Mouse (Mus musculus): Measurements from ENCODE around the gene Ccl7. TPM values are rescaled to one million over a fixed set of nuclear protein-coding genes. Genes with fewer than 3 reads are reported as not detected.

Gene Ccl7
- 0.53 and 7.3 TPM in 2 replicates for total RNA-seq (2014; rRNA removed; ENCODE audit: low replicate concordance)
- 2.8 and 3.2 TPM in 2 replicates for polyA plus RNA-seq (2015; fragmentation: Nextera tagmentation; extraction: Ambion mirVana)

DNA sequence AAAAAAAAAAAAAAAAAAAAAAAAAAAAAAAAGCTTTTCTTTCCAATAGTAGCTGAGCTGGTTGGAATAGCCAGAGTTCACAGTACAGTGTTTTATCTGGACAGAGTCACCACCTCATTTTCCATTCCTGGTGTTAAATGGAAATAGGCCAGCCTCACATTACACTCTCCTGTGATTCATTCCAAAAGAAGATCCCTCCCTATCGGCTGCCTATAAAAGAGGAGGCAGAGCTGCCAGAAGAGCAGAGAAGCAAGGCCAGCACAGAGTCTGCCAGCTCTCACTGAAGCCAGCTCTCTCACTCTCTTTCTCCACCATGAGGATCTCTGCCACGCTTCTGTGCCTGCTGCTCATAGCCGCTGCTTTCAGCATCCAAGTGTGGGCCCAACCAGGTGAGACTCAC is at the start of gene Ccl7:
Gene Ccl7, plus strand, starts transcription at position 242 of the 400 bp plus-strand sequence.
- ATAC-seq (ENCODE audit: insufficient read depth, low read depth), result no peak
- no peak within 1 kb of the TSS for H3K4me2 ChIP-seq (ENCODE audit: low read depth, low read length)
- no peak within 1 kb of the TSS for H3K27ac ChIP-seq (ENCODE audit: low read depth)
- WGBS, result 51% methylated on average over 3 of the region's 3 CpGs
- no peaks in the 10 kb centered on the region for H3K9me3 ChIP-seq (replicated peaks; ENCODE audit: control insufficient read depth, low read length)
- peak; percentile 41 for DNase-seq (ENCODE audit: low spot score)
- no peaks in the 10 kb centered on the region for H3K27me3 ChIP-seq (ENCODE audit: control insufficient read depth, insufficient read depth, low read length)
- no peak within 1 kb of the TSS for H3K4me3 ChIP-seq (ENCODE audit: low read depth, low read length)
- H3K9ac ChIP-seq (replicated peaks; ENCODE audit: low read depth, low read length), result no peak within 1 kb of the TSS
- H3K4me1 ChIP-seq (ENCODE audit: control insufficient read depth, insufficient read depth), result no peaks in the 10 kb centered on the region
- no peak for TF ChIP-seq CTCF (IDR thresholded peaks at IDR 0.05; ENCODE audit: low read depth)
- TF ChIP-seq EP300 (IDR thresholded peaks at IDR 0.05; ENCODE audit: low read depth), result no peak
- H3K36me3 ChIP-seq (replicated peaks; ENCODE audit: control insufficient read depth, insufficient read depth, low read length), result no peaks in the 10 kb centered on the region

DNA sequence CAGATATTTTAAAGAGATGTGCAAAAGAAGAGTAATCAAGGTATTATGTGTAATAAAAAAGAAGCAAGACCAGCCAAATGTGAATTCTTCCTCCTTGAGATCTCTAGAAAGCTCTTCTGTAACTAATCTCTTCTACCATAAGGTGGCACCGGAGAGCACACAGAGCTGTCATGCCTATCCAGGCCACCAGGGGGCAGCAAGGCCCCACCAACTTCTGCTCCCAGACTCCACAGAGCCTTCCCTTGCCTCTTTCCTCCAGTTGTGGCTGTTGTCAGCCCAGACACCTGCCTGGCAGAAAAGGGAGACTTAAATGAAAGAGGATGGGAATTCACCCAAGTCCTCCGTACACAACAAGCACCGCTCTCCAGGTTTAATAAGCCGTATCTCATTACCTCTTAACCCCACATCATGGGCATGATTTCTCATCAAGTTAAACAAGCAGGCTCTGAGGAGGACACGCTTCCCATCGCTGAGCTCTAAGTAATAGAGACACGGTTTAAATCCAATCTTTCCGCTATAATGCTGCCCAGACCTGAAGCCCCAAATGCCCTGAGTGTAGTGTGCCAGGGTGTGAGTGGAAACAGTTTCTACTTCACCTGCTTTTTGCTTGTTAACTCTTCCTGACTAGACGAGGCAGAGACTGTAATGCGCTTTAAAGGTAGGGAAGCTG is 49.2 kb upstream of the Ccl7 start:
- no peak overlapping the region for H3K4me3 ChIP-seq (ENCODE audit: low read depth, low read length)
- DNase-seq (ENCODE audit: low spot score) (peak; percentile 72), ATAC-seq (ENCODE audit: insufficient read depth, low read depth) (no peak)
- H3K4me2 ChIP-seq (ENCODE audit: low read depth, low read length), result no peak overlapping the region
- no peaks in the 10 kb centered on the region for H3K4me1 ChIP-seq (ENCODE audit: control insufficient read depth, insufficient read depth)
- TF ChIP-seq CTCF (IDR thresholded peaks at IDR 0.05; ENCODE audit: low read depth), result peak; percentile 100
- TF ChIP-seq EP300 (IDR thresholded peaks at IDR 0.05; ENCODE audit: low read depth), result no peak
- H3K27ac ChIP-seq (ENCODE audit: low read depth), result no peak overlapping the region
- H3K9ac ChIP-seq (replicated peaks; ENCODE audit: low read depth, low read length), result no peak overlapping the region
- 60% methylated on average over 10 of the region's 10 CpGs for WGBS
- H3K27me3 ChIP-seq (ENCODE audit: control insufficient read depth, insufficient read depth, low read length), result no peaks in the 10 kb centered on the region
- H3K36me3 ChIP-seq (replicated peaks; ENCODE audit: control insufficient read depth, insufficient read depth, low read length), result no peaks in the 10 kb centered on the region
- no peaks in the 10 kb centered on the region for H3K9me3 ChIP-seq (replicated peaks; ENCODE audit: control insufficient read depth, low read length)

DNA sequence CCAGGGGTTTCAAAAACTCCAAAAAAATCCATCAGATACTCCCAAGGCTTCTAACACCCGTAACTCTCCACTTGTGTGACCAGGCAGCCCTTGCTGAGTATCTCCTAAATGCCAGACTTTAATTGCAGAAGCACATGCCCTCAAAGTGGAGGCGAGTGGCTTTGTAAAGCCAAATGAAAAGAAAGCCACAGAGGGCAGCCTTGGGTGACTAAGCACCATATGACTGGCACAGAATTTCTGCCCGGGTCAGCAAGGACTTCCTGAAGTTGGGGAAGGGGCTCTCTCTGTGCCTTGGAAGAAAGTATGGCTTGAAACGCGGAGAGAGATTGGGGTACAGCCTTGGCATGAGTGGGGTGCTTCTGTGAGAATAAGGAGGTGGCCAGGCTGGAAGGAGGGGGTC is 48.4 kb upstream of the Ccl7 start:
- 78% methylated on average over 5 of the region's 5 CpGs for WGBS
- Histone ChIP-seq H3K27me3 (ENCODE audit: control insufficient read depth, insufficient read depth, low read length) (no peaks in the 10 kb centered on the region), H3K27ac (ENCODE audit: low read depth) (no peak overlapping the region), H3K4me2 (ENCODE audit: low read depth, low read length) (no peak overlapping the region), H3K9me3 (replicated peaks; ENCODE audit: control insufficient read depth, low read length) (no peaks in the 10 kb centered on the region), H3K4me1 (ENCODE audit: control insufficient read depth, insufficient read depth) (no peaks in the 10 kb centered on the region), H3K9ac (replicated peaks; ENCODE audit: low read depth, low read length) (no peak overlapping the region), H3K36me3 (replicated peaks; ENCODE audit: control insufficient read depth, insufficient read depth, low read length) (no peaks in the 10 kb centered on the region), H3K4me3 (ENCODE audit: low read depth, low read length) (no peak overlapping the region)
- no peak for ATAC-seq (ENCODE audit: insufficient read depth, low read depth)
- TF ChIP-seq CTCF (IDR thresholded peaks at IDR 0.05; ENCODE audit: low read depth), result no peak
- DNase-seq (ENCODE audit: low spot score), result no peak

DNA sequence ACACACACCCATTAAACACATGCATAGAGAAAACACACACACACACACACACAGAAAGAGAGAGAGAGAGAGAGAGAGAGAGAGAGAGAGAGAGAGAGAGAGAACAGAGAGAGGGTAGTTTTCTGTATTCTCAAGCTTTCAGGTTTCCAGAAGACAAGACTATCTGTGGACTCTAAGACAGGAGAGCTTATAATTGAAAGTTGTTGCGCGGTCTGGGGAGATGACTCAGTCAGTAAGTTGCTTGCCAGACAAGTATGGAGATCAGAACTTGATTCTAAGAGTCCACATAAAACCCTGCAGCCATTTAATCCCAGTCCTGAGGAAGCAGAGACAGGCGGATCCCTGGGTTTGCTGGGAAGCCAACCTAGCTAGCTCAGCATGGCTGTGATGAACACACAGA is 46.9 kb upstream of the Ccl7 start:
- DNase-seq (ENCODE audit: low spot score) (no peak), ATAC-seq (ENCODE audit: insufficient read depth, low read depth) (no peak)
- Histone ChIP-seq H3K36me3 (replicated peaks; ENCODE audit: control insufficient read depth, insufficient read depth, low read length) (no peaks in the 10 kb centered on the region), H3K4me1 (ENCODE audit: control insufficient read depth, insufficient read depth) (no peaks in the 10 kb centered on the region), H3K27me3 (ENCODE audit: control insufficient read depth, insufficient read depth, low read length) (no peaks in the 10 kb centered on the region), H3K27ac (ENCODE audit: low read depth) (no peak overlapping the region), H3K9me3 (replicated peaks; ENCODE audit: control insufficient read depth, low read length) (no peaks in the 10 kb centered on the region), H3K4me3 (ENCODE audit: low read depth, low read length) (no peak overlapping the region), H3K4me2 (ENCODE audit: low read depth, low read length) (no peak overlapping the region), H3K9ac (replicated peaks; ENCODE audit: low read depth, low read length) (no peak overlapping the region)
- 82% methylated on average over 3 of the region's 3 CpGs for WGBS
- TF ChIP-seq EP300 (IDR thresholded peaks at IDR 0.05; ENCODE audit: low read depth), result no peak
- no peak for TF ChIP-seq CTCF (IDR thresholded peaks at IDR 0.05; ENCODE audit: low read depth)

DNA sequence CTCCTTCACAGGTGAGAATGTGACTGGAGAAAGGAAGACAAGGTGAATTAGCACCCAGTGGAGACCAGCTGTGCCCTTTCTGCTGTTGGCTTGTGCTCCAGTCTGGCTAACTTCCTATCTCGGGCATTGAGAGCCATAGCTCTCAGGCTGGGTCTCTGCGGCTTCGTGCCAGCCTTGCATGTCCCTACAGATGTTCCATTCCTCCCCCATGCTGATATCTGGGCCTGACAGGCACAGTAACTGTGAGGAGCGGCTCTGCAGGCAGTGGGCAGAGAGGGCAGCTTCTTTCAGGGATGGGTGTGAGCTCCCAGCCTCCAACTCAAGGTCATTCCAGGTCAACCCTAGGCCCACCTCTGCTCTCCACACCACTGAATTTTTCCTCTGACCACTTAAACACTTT is 46.0 kb upstream of the Ccl7 start:
- no peak for TF ChIP-seq CTCF (IDR thresholded peaks at IDR 0.05; ENCODE audit: low read depth)
- no peak for TF ChIP-seq EP300 (IDR thresholded peaks at IDR 0.05; ENCODE audit: low read depth)
- 53% methylated on average over 4 of the region's 4 CpGs for WGBS

DNA sequence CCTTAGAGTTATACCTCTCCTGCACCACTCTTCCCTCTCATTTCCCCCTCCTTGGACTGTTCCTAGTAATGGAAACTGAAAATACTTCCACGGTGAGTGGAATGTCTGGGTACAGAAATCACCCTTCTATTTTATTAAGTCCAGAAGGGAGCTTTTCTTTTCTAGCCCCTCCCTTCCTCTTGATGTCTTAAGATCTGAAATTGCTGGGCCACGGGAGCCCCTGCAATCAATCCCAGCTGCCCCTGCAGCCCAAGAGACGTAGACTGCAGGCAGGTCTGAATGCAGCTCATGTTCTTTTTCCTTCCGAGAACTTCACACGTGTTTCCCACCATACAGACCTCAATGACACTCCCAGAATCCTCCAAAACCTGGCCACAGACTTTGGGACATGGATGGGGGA is 44.9 kb upstream of the Ccl7 start:
- Histone ChIP-seq H3K9me3 (replicated peaks; ENCODE audit: control insufficient read depth, low read length) (no peaks in the 10 kb centered on the region), H3K9ac (replicated peaks; ENCODE audit: low read depth, low read length) (no peak overlapping the region), H3K27ac (ENCODE audit: low read depth) (no peak overlapping the region), H3K36me3 (replicated peaks; ENCODE audit: control insufficient read depth, insufficient read depth, low read length) (no peaks in the 10 kb centered on the region), H3K4me1 (ENCODE audit: control insufficient read depth, insufficient read depth) (no peaks in the 10 kb centered on the region), H3K27me3 (ENCODE audit: control insufficient read depth, insufficient read depth, low read length) (no peaks in the 10 kb centered on the region), H3K4me2 (ENCODE audit: low read depth, low read length) (no peak overlapping the region), H3K4me3 (ENCODE audit: low read depth, low read length) (no peak overlapping the region)
- DNase-seq (ENCODE audit: low spot score) (no peak), ATAC-seq (ENCODE audit: insufficient read depth, low read depth) (no peak)
- TF ChIP-seq CTCF (IDR thresholded peaks at IDR 0.05; ENCODE audit: low read depth), result no peak
- no peak for TF ChIP-seq EP300 (IDR thresholded peaks at IDR 0.05; ENCODE audit: low read depth)
- WGBS, result 67% methylated on average over 5 of the region's 5 CpGs

More for the DNA sequence above, 46.0 kb upstream of the Ccl7 start:
- Histone ChIP-seq H3K27me3 (ENCODE audit: control insufficient read depth, insufficient read depth, low read length) (no peaks in the 10 kb centered on the region), H3K27ac (ENCODE audit: low read depth) (no peak overlapping the region), H3K4me2 (ENCODE audit: low read depth, low read length) (no peak overlapping the region), H3K9ac (replicated peaks; ENCODE audit: low read depth, low read length) (no peak overlapping the region), H3K36me3 (replicated peaks; ENCODE audit: control insufficient read depth, insufficient read depth, low read length) (no peaks in the 10 kb centered on the region), H3K4me1 (ENCODE audit: control insufficient read depth, insufficient read depth) (no peaks in the 10 kb centered on the region), H3K4me3 (ENCODE audit: low read depth, low read length) (no peak overlapping the region), H3K9me3 (replicated peaks; ENCODE audit: control insufficient read depth, low read length) (no peaks in the 10 kb centered on the region)
- no peak for DNase-seq (ENCODE audit: low spot score)
- ATAC-seq (ENCODE audit: insufficient read depth, low read depth), result no peak

Measured in heart, postnatal 0 days (tissue).